Mouse (Mus musculus): ENCODE results near the gene Carmil1. TPM values are rescaled to one million over a fixed set of nuclear protein-coding genes. Genes with fewer than 3 reads are reported as not detected.
A peak's percentile ranks its signal among the peaks of the same experiment; 100 is the strongest.

Gene Carmil1
- total and polyA plus RNA-seq, 3 experiments = 0.15 to 1.2 TPM; not detected in 1

DNA sequence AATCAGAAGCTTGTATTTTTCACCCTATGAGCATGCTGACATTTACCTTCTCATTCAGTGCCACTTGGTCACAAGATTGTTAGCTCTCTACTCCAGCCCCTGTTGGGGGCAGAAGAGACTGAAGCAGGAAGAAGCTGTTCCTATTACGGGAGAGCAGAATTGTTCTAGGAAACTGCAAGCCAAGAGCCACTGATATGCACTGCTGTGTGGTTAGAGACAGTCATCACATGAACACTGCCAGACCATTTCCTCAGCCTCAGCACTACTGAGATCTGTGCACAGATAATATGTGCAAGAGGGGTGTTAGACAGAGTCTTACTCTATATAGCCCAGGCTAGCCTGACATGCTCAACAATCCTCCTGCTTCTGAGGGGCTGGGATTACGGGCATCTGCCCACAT lies 69.4 kb downstream of the Carmil1 start:
- Histone ChIP-seq H3K36me3 (ENCODE audit: control insufficient read depth in 1 of 2, insufficient read depth in 2 of 2, low read length in 2 of 2) (no peaks in the 10 kb centered on the region), H3K27ac (ENCODE audit: control insufficient read depth, low read depth, low read length) (no peak overlapping the region), H3K4me1 (ENCODE audit: control insufficient read depth in 1 of 2, insufficient read depth in 2 of 2, low read length in 2 of 2) (no peaks in the 10 kb centered on the region), H3K79me2 (ENCODE audit: control insufficient read depth, insufficient read depth, low read length, poor library complexity) (no peaks in the 10 kb centered on the region), H3K9me3 (replicated peaks; ENCODE audit: insufficient read depth, low read length) (no peaks in the 10 kb centered on the region), H3K4me3 (ENCODE audit: control insufficient read depth in 1 of 2, insufficient read depth in 1 of 2, low read depth in 2 of 2, low read length in 2 of 2) (no peak overlapping the region), H3K27me3 (ENCODE audit: control insufficient read depth in 1 of 2, insufficient read depth in 2 of 2, low read length in 2 of 2) (no peaks in the 10 kb centered on the region), H3K9ac (ENCODE audit: control insufficient read depth, low read depth, low read length, poor library complexity, severe bottlenecking) (no peak overlapping the region)
- peak; percentile 8 for DNase-seq (ENCODE audit: low read depth, low spot score)
- TF ChIP-seq JUND (IDR thresholded peaks at IDR 0.05; ENCODE audit: low read depth, low read length) (no peak), MAX (IDR thresholded peaks at IDR 0.05; ENCODE audit: low read length) (no peak), ZKSCAN1 (IDR thresholded peaks at IDR 0.05; ENCODE audit: low read depth, low read length) (no peak), TAL1 (IDR thresholded peaks at IDR 0.05; ENCODE audit: low read length) (no peak), USF1 (IDR thresholded peaks at IDR 0.05; ENCODE audit: low read depth, low read length) (no peak), ZMIZ1 (IDR thresholded peaks at IDR 0.05; ENCODE audit: low read depth, low read length) (no peak), RAD21 (IDR thresholded peaks at IDR 0.05; ENCODE audit: low read depth, low read length) (no peak), GATA1 (IDR thresholded peaks at IDR 0.05; ENCODE audit: low read depth, low read length) (no peak), GABPA (IDR thresholded peaks at IDR 0.05; ENCODE audit: low read depth, low read length) (no peak), CTCF (IDR thresholded peaks at IDR 0.05 in 2 of 3, conservative IDR thresholded peaks at IDR 0.05 in 1 of 3; ENCODE audit: control insufficient read depth in 1 of 3, insufficient read depth in 1 of 3, low read depth in 2 of 3, low read length in 3 of 3, poor library complexity in 1 of 3, severe bottlenecking in 1 of 3) (no peak), POLR2AphosphoS2 (IDR thresholded peaks at IDR 0.05; ENCODE audit: low read length) (no peak), SMC3 (IDR thresholded peaks at IDR 0.05; ENCODE audit: low read depth, low read length) (no peak), POLR2A (IDR thresholded peaks at IDR 0.05; ENCODE audit: control insufficient read depth in 1 of 2, insufficient read depth in 1 of 2, low read depth in 1 of 2, low read length in 2 of 2, poor library complexity in 1 of 2) (no peak), ZC3H11A (IDR thresholded peaks at IDR 0.05; ENCODE audit: low read depth, low read length) (no peak), UBTF (IDR thresholded peaks at IDR 0.05; ENCODE audit: borderline replicate concordance, insufficient read depth, low read depth, low read length) (no peak)

DNA sequence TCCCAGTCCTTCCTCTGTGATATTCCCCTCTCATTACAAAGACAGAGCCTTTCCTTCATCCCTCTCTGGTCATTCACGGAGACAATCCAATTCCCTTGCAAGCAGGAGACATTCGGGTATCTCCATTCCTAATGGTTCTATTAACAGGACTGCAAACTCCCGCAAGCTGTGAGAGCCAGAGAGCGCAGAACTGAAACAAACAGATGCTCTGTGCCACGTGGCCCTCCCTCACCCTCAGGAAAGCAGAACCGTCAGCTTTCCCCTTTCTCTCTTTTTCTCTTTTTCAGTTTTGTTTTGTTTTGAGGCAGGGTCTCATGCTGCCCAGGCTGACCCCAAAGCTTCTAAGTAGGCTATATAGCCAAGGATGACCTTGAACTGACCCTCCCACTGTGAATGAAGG lies 74.5 kb downstream of the Carmil1 start:
- H3K9me3 ChIP-seq (replicated peaks; ENCODE audit: insufficient read depth, low read length) = no peaks in the 10 kb centered on the region
- H3K4me3 ChIP-seq (ENCODE audit: control insufficient read depth in 1 of 2, insufficient read depth in 1 of 2, low read depth in 2 of 2, low read length in 2 of 2) = no peak overlapping the region
- no peaks in the 10 kb centered on the region for H3K79me2 ChIP-seq (ENCODE audit: control insufficient read depth, insufficient read depth, low read length, poor library complexity)
- no peak overlapping the region for H3K9ac ChIP-seq (ENCODE audit: control insufficient read depth, low read depth, low read length, poor library complexity, severe bottlenecking)
- H3K36me3 ChIP-seq (ENCODE audit: control insufficient read depth in 1 of 2, insufficient read depth in 2 of 2, low read length in 2 of 2) = no peaks in the 10 kb centered on the region
- no peak overlapping the region for H3K27ac ChIP-seq (ENCODE audit: control insufficient read depth, low read depth, low read length)
- H3K27me3 ChIP-seq (ENCODE audit: control insufficient read depth in 1 of 2, insufficient read depth in 2 of 2, low read length in 2 of 2) = peaks cover 3 to 4% of the 10 kb centered on the region in 2 experiments
- no peak for TF ChIP-seq POLR2AphosphoS2 (IDR thresholded peaks at IDR 0.05; ENCODE audit: low read length)
- TF ChIP-seq USF1 (IDR thresholded peaks at IDR 0.05; ENCODE audit: low read depth, low read length) = no peak
- no peak for TF ChIP-seq KAT2A (conservative IDR thresholded peaks at IDR 0.05; ENCODE audit: low read depth, low read length)
- no peak for TF ChIP-seq MYB (IDR thresholded peaks at IDR 0.05; ENCODE audit: low read depth, low read length)
- no peak for TF ChIP-seq ZKSCAN1 (IDR thresholded peaks at IDR 0.05; ENCODE audit: low read depth, low read length)
- no peak for TF ChIP-seq RAD21 (IDR thresholded peaks at IDR 0.05; ENCODE audit: low read depth, low read length)
- TF ChIP-seq SIN3A (IDR thresholded peaks at IDR 0.05; ENCODE audit: low read length) = no peak
- no peak for TF ChIP-seq ELF1 (IDR thresholded peaks at IDR 0.05; ENCODE audit: low read depth, low read length)
- TF ChIP-seq BHLHE40 (IDR thresholded peaks at IDR 0.05; ENCODE audit: borderline replicate concordance, low read depth, low read length) = no peak
- no peak for DNase-seq (ENCODE audit: low read depth, low spot score)
- no peaks in the 10 kb centered on the region for H3K4me1 ChIP-seq (ENCODE audit: control insufficient read depth in 1 of 2, insufficient read depth in 2 of 2, low read length in 2 of 2)

All from MEL (cell line).